Comparison of ENCODE assay signal across 10 mouse cellular contexts in genomic region chr9:119002267-119002666, GRCm38 (mm10). TPM values are rescaled to one million over a fixed set of nuclear protein-coding genes. Genes with fewer than 3 reads are reported as not detected.
A peak's percentile ranks its signal among the peaks of the same experiment; 100 is the strongest.
DNase-seq lines count a peak whose midpoint lies in the region; ATAC-seq and TF ChIP-seq lines count a peak whose summit lies in the region.
"Had no signal": no experiment of that assay in that cellular context is flagged by ENCODE, and none has a peak within 500 bp of the region (broad histone marks: within the 10 kb centered on the region; RNA-seq: fewer than 3 reads in every experiment).

No protein-coding gene starts in this region.

- no peak overlapping the region for H3ac ChIP-seq in myocyte (ENCODE audit: control insufficient read depth, insufficient read length)

- no peaks in the 10 kb centered on the region for H3K27me3 ChIP-seq in heart, embryonic 15.5 days
- no peaks in the 10 kb centered on the region for H3K27me3 ChIP-seq in limb, embryonic 14.5 days (ENCODE audit: control insufficient read depth, insufficient read depth, low read length)
- H3K27me3 ChIP-seq in myocyte (ENCODE audit: control insufficient read depth, insufficient read depth, insufficient read length): no peaks in the 10 kb centered on the region

- no peaks in the 10 kb centered on the region; the same call in 1 of the 2 replicates for H3K36me3 ChIP-seq in heart, embryonic 15.5 days
- no peaks in the 10 kb centered on the region for H3K36me3 ChIP-seq in limb, embryonic 14.5 days (ENCODE audit: control insufficient read depth, insufficient read depth, low read length)
- no peaks in the 10 kb centered on the region for H3K36me3 ChIP-seq in myocyte (ENCODE audit: control insufficient read depth, insufficient read depth)

- DNase-seq in embryo, embryonic 10.5 days (ENCODE audit: low spot score): peak; percentile 18
- DNase-seq in embryo, embryonic 9.5 days (ENCODE audit: extremely low spot score): no peak
- peak; percentile 58 for DNase-seq in limb, embryonic 14.5 days (ENCODE audit: low spot score)
- DNase-seq in gastrocnemius, postnatal 25 days: no peak
- DNase-seq in left cerebral cortex, adult 9 months (ENCODE audit: low spot score in 2 of 2): no peak
- DNase-seq in cerebellum, adult 11 months: no peak
- DNase-seq: cerebellum, adult 11-12 months; layer of hippocampus, postnatal 36 days had no signal

- H3K79me2 ChIP-seq in myocyte (ENCODE audit: control insufficient read depth, insufficient read depth): peaks cover 11% of the 10 kb centered on the region

- TF ChIP-seq POLR2A in limb, embryonic 14.5 days (IDR thresholded peaks at IDR 0.05; ENCODE audit: borderline replicate concordance, extremely low read depth, insufficient read depth, insufficient read length): no peak
- TF ChIP-seq POLR2A in myocyte (IDR thresholded peaks at IDR 0.05; ENCODE audit: insufficient read length, low read depth): peak; percentile 12

- peak; percentile 72 for ATAC-seq in heart, embryonic 15.5 days (replicated peaks; ENCODE audit: insufficient number of reproducible peaks, insufficient read depth, low FRiP score, low read depth)
- ATAC-seq in limb, embryonic 14.5 days (ENCODE audit: low FRiP score, low read depth): peak; percentile 54

- peak overlapping the region; percentile 23 for H3K4me3 ChIP-seq in heart, embryonic 15.5 days
- H3K4me3 ChIP-seq in limb, embryonic 14.5 days (replicated peaks; ENCODE audit: low read length): no peak overlapping the region
- H3K4me3 ChIP-seq in myocyte: peak overlapping the region; percentile 27

- no peaks in the 10 kb centered on the region for H3K9me3 ChIP-seq in heart, embryonic 15.5 days (replicated peaks)
- H3K9me3 ChIP-seq in limb, embryonic 14.5 days (ENCODE audit: control insufficient read depth, low read length): no peaks in the 10 kb centered on the region

- peaks cover 48% of the 10 kb centered on the region for H3K4me1 ChIP-seq in heart, embryonic 15.5 days (replicated peaks)
- H3K4me1 ChIP-seq in limb, embryonic 14.5 days (ENCODE audit: control insufficient read depth, insufficient read depth, low read length): peaks cover 34% of the 10 kb centered on the region

- WGBS in heart, embryonic 15.5 days: 9% methylated on average over 17 of the region's 17 CpGs
- 61% methylated on average over 17 of the region's 17 CpGs for WGBS in limb, embryonic 14.5 days

- no peak overlapping the region for H3K9ac ChIP-seq in heart, embryonic 15.5 days
- H3K9ac ChIP-seq in limb, embryonic 14.5 days (ENCODE audit: low read depth, low read length, severe bottlenecking): no peak overlapping the region

- peak overlapping the region; percentile 72 for H3K27ac ChIP-seq in heart, embryonic 15.5 days
- H3K27ac ChIP-seq in limb, embryonic 14.5 days (replicated peaks; ENCODE audit: low read depth, low read length): 0 out of 2 replicates have a peak overlapping the region, but pooled peaks have one; percentile 39

- H3K4me2 ChIP-seq in heart, embryonic 15.5 days: peak overlapping the region; percentile 58
- H3K4me2 ChIP-seq in limb, embryonic 14.5 days (replicated peaks; ENCODE audit: low read depth, low read length, severe bottlenecking): no peak overlapping the region; the same call in 1 of the 2 replicates
- peak overlapping the region; percentile 81 for H3K4me2 ChIP-seq in myocyte (ENCODE audit: low read depth)

TF ChIP-seq in myocyte, 11 proteins besides CTCF, POLR2A, EP300 and RAD21:
- TF ChIP-seq POLR2AphosphoS2 (IDR thresholded peaks at IDR 0.05; ENCODE audit: insufficient read length, low read depth) (peak; percentile 8), E2F4 (IDR thresholded peaks at IDR 0.05; ENCODE audit: insufficient read depth) (no peak), CEBPB (IDR thresholded peaks at IDR 0.05; ENCODE audit: insufficient read depth, poor library complexity, severe bottlenecking) (peak; percentile 89), TCF3 (IDR thresholded peaks at IDR 0.05; ENCODE audit: insufficient read length, low read depth) (no peak)

RNA-seq across cellular contexts. Expression of gene Vill, which starts 50.3 kb away (rescaled TPM):
- 8.7 and 12.4 TPM in 2 replicates for polyA plus RNA-seq in heart, embryonic 15.5 days (2015; fragmentation: Nextera tagmentation; extraction: Ambion mirVana)
- polyA plus RNA-seq in limb, embryonic 14.5 days (2012; rRNA removed): 49.8 and 68.2 TPM in 2 replicates
- polyA plus RNA-seq in limb, embryonic 14.5 days (2014; fragmentation: Nextera tagmentation; extraction: Ambion mirVana): 25.2 and 29.0 TPM in 2 replicates
- 1.4 TPM for polyA plus RNA-seq in myocyte (2012; fragmentation: generic; extraction: Trizol)
- under 1 TPM; 0.23 to 0.27 TPM for total RNA-seq in gastrocnemius, postnatal 25 days (2021)

Comparison
In these comparisons a context has a peak if more than half of its experiments do, and no peak if none do; other contexts are left out.
1. DNase-seq: peak in embryo, embryonic 10.5 days (single experiment) and limb, embryonic 14.5 days (single experiment); none in embryo, embryonic 9.5 days (single experiment), gastrocnemius, postnatal 25 days (single experiment), left cerebral cortex, adult 9 months (0 of 2) and cerebellum, adult 11 months (single experiment).